Mouse (Mus musculus): ENCODE results near the gene Fblim1.
A peak's percentile ranks its signal among the peaks of the same experiment; 100 is the strongest.

The Fblim1 gene

GRCm38 (mm10) chr4:141605861-141606260, at the start of gene Fblim1:
Fblim1 (minus strand) TSS chr4:141606096.
- DNase-seq (ENCODE audit: low read depth, low spot score): no peak

- DNase-seq (ENCODE audit: low read depth, low spot score): no peak
Measured at GRCm38 (mm10) chr4:141654509-141654908, 48.6 kb upstream of the Fblim1 start.

GRCm38 (mm10) chr4:141653813-141654212, 47.9 kb upstream of the Fblim1 start:
- no peak for DNase-seq (ENCODE audit: low read depth, low spot score)

- DNase-seq (ENCODE audit: low read depth, low spot score): no peak
Measured at GRCm38 (mm10) chr4:141653044-141653443, 47.1 kb upstream of the Fblim1 start.

- DNase-seq (ENCODE audit: low read depth, low spot score): no peak
Measured at GRCm38 (mm10) chr4:141651944-141652343, 46.0 kb upstream of the Fblim1 start.

GRCm38 (mm10) chr4:141651286-141651685, 45.4 kb upstream of the Fblim1 start:
- no peak for DNase-seq (ENCODE audit: low read depth, low spot score)

GRCm38 (mm10) chr4:141649244-141649643, 43.3 kb upstream of the Fblim1 start:
- peak; percentile 19 for DNase-seq (ENCODE audit: low read depth, low spot score)

- no peak for DNase-seq (ENCODE audit: low read depth, low spot score)
Measured at GRCm38 (mm10) chr4:141648262-141648661, 42.4 kb upstream of the Fblim1 start.

GRCm38 (mm10) chr4:141647187-141647586, 41.3 kb upstream of the Fblim1 start:
- DNase-seq (ENCODE audit: low read depth, low spot score): no peak

- DNase-seq (ENCODE audit: low read depth, low spot score): no peak
Measured at GRCm38 (mm10) chr4:141645988-141646387, 40.1 kb upstream of the Fblim1 start.

GRCm38 (mm10) chr4:141643118-141643855, 37.4 kb upstream of the Fblim1 start:
- DNase-seq (ENCODE audit: low read depth, low spot score): no peak

- no peak for DNase-seq (ENCODE audit: low read depth, low spot score)
Measured at GRCm38 (mm10) chr4:141641961-141642811, 36.3 kb upstream of the Fblim1 start.

GRCm38 (mm10) chr4:141641353-141641771, 35.5 kb upstream of the Fblim1 start:
- no peak for DNase-seq (ENCODE audit: low read depth, low spot score)

GRCm38 (mm10) chr4:141639474-141639873, 33.6 kb upstream of the Fblim1 start:
- DNase-seq (ENCODE audit: low read depth, low spot score): no peak

- no peak for DNase-seq (ENCODE audit: low read depth, low spot score)
Measured at GRCm38 (mm10) chr4:141636693-141637092, 30.8 kb upstream of the Fblim1 start.

- DNase-seq (ENCODE audit: low read depth, low spot score): no peak
Measured at GRCm38 (mm10) chr4:141635991-141636390, 30.1 kb upstream of the Fblim1 start.

GRCm38 (mm10) chr4:141632111-141632873, 26.4 kb upstream of the Fblim1 start:
- no peak for DNase-seq (ENCODE audit: low read depth, low spot score)

GRCm38 (mm10) chr4:141631250-141631649, 25.4 kb upstream of the Fblim1 start:
- no peak for DNase-seq (ENCODE audit: low read depth, low spot score)

- DNase-seq (ENCODE audit: low read depth, low spot score): no peak
Measured at GRCm38 (mm10) chr4:141630021-141630420, 24.1 kb upstream of the Fblim1 start.

- no peak for DNase-seq (ENCODE audit: low read depth, low spot score)
Measured at GRCm38 (mm10) chr4:141628661-141629060, 22.8 kb upstream of the Fblim1 start.

- DNase-seq (ENCODE audit: low read depth, low spot score): no peak
Measured at GRCm38 (mm10) chr4:141627502-141627901, 21.6 kb upstream of the Fblim1 start.

Data from forelimb bud, embryonic 11.5 days (tissue).